Mouse (Mus musculus) ES-Bruce4 (cell line): ENCODE results near the gene Pde8a.

Experiments
- CTCF ChIP-seq: IDR thresholded peaks from one replicate; pipeline ENCODE4 v1.8.1; 2011; ENCODE audit warnings: low read depth, low read length
- EP300 ChIP-seq: IDR thresholded peaks from 2 replicates; pipeline ENCODE4 v1.6.1; 2011; ENCODE audit warnings: low read depth, low read length; ENCODE audit not compliant: insufficient read depth
- POLR2A ChIP-seq: IDR thresholded peaks from one replicate; pipeline ENCODE4 v1.8.1; 2011; ENCODE audit warnings: low read length; ENCODE audit not compliant: insufficient read depth

- TF ChIP-seq POLR2A, result no peak
- TF ChIP-seq CTCF, result peak; percentile 16
- no peak for TF ChIP-seq EP300
These were observed 28.7 kb upstream of the Pde8a start for GRCm38 (mm10) chr7:81184651-81185050.
